Mouse (Mus musculus) cortical plate, adult 2 months (tissue): ENCODE measurements around the gene Vps13d.

Experiments
- CTCF ChIP-seq: fragments of 200-500 bp; IDR thresholded peaks from 2 replicates; pipeline ENCODE4 v1.5.1; 2011; ENCODE audit warnings: mild to moderate bottlenecking, control low read depth, low read length; ENCODE audit not compliant: insufficient read depth; ENCODE audit errors: extremely low read depth
- POLR2A ChIP-seq: fragments of 200-500 bp; IDR thresholded peaks from 2 replicates; pipeline ENCODE4 v1.6.1; 2011; ENCODE audit warnings: mild to moderate bottlenecking, low read length, control low read depth; ENCODE audit not compliant: insufficient read depth; ENCODE audit errors: extremely low read depth

GRCm38 (mm10) chr4:144957721-144958120 lies 237.1 kb downstream of the Vps13d start:
- TF ChIP-seq CTCF (no peak), POLR2A (no peak)
